Mouse (Mus musculus): ENCODE results near the gene Gm42372.

The Gm42372 gene

GRCm38 (mm10) chr7:17003230-17003960 is 20.5 kb downstream of the Gm42372 start:
- in situ Hi-C loops (cut with MboI, MseI): no loop called here

DNA sequence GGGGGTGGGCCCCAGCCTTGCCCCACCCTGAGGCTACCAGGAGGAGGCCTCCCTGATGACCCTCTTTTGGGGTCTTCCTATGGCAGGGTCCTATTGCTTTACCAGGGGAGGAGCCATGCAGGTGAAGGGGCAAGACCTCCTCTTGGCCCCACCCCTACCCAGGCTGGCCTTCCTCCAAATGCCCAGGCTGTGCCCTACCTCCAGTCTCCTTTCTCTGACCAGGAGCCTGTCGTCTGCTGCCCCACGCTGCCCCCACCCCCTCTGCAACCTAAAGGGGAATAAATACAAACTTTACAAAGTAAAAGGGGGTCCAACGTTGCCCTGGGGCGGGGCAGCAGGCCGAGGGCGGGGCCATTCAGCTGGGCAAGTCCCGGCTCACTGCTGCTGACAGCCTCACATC is 21.8 kb downstream of the Gm42372 start:
- in situ Hi-C loops (cut with MboI, MseI): no loop called here

- in situ Hi-C loops (cut with MboI, MseI): no loop called here
These were observed 24.4 kb downstream of the Gm42372 start for GRCm38 (mm10) chr7:17007300-17007699.

- in situ Hi-C loops (cut with MboI, MseI): no loop called here
These were observed 26.6 kb downstream of the Gm42372 start for GRCm38 (mm10) chr7:17009326-17010009.

DNA sequence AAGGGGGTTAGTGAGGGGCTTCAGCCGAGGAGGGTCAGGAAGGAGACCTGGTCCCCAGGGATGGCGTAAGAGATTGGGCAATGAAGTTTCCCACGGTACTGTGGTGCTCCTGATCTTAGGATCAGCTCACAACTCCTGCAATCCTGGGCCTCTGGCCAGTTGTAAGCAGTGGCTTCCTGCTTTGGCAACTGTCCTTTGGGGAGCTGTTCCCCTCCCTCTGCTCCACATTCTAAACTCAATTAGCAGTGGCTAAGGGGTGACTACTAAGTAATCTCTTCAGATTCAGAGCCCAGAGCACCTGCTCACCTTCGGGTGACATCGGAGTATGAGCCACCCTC is 27.1 kb downstream of the Gm42372 start:
- in situ Hi-C loops (cut with MboI, MseI): no loop called here

DNA sequence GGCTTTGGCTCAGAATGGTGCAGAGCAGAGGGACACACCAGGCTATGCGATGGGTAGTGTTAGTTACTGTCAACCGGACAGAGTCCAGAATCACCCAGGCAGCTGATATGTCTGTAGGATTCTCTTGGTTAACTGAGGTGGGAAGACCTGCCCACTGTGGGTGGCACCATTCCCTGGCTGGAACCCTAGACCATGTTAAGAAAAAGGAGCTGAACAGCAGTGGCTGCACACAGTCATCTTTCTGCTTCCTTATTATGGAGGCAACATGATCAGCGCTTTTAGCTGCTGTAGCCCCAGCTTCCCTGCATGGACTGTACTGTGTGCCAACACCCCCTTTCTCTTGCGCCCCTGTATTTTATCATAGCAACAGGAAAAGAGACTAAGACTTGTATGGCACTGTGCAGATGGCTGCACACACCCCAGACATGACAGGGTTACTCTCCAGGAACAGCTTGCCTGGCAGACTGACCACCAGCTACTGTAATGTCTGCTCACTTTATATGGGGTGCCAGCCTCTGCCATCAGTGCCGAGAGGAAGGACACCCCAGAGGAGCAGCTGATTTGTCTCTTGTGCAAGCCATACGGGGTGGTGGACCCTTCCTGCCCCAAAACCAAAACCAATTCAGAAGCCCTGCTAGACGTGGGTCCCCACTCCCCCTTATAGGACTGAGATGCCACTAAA is 29.2 kb downstream of the Gm42372 start:
- in situ Hi-C loops (cut with MboI, MseI): no loop called here

- in situ Hi-C loops (cut with MboI, MseI): no loop called here
These were observed 32.5 kb downstream of the Gm42372 start for GRCm38 (mm10) chr7:17015381-17015780.

DNA sequence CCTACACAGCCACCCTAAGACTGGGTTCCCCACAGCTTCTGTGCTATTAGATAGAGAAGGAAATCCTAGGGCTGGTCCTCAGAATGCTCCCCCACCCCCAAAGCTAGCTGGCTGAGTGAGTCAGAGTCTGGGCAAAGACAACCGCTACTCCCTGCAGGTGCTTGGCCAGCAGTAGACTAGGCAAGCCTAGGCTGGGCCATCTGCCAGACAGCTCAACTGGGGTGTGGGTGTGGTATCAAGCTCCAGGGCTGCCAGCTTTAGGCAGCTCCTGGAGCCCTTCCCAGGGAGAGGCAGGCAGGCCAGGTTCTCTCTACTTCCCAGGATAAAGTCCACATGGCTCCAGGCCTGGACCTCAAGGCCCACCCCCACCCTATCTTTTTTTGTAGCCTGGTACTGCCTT is 34.1 kb downstream of the Gm42372 start:
- in situ Hi-C loops (cut with MboI, MseI): no loop called here

DNA sequence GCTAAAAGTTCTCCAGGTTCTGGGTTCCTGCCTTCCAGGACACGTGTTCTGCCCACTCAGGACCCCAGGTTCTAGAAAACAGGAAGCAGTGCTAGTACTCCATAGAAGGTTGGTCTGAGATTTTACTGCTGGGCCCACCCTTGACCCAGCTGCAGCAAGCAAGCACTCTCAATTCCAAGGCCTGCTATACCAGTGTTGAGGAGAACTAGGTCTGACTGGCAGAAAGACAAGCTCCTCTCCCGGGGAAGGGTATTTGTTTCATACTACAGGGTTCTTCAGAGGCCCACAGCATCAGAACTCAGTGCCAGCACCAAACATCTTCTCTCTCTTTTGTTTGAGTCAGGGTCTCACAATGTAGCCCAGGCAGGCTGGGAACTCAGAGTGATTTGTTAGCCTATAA is 35.0 kb downstream of the Gm42372 start:
- in situ Hi-C loops (cut with MboI, MseI): no loop called here

DNA sequence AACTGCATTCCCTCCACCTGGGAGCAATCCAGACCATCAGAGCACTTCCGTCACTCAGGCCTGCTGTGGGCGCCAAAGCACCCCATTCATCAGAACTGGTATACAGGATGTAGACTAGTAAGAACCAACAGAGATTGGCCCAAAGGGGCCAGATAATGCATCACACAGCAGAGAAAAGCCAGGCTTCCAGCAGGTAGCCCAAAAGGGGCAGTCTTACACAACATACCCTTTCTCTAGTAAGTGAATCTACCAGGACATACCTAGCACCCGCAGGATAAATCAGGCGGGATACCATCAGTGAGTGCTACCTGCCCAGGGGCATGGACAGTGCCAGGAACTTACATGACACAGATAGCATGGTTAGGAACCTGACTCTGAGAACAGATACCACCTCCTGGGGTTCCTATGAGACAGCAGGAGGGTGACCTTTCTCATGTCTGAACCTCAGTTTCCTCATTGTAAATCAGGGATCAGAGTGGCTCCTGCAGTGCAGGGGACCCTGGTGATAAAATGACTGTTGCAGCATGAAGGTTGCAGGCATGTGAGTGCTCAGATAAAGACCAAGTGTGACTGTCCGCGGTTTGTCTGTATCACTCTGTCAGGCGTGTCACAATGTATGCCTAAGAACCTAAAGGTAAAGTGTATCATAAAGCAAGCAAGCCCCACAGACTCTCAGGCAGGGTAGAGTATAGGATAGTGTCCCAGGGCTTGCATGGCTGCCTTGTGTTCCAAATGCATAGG is 36.7 kb downstream of the Gm42372 start:
- in situ Hi-C loops (cut with MboI, MseI): no loop called here

DNA sequence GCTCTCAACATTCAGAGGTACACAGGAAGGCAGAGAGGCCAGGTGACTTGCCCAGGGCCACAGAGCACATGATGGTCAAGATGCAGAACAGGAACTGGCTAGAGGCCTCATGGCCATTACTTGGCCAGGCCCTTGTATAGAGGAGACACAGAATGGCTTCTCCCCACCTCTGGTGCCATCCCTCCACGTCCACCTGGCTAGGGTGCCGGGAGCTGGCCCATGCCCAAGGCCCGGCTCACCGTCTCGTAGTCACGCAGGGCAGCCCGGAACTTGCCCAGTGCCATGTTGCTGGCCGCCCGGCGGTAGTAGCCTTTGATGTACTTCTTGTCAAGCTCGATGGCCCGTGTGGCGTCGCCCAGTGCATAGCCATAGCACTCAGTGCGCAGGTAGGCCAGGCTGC is 39.3 kb downstream of the Gm42372 start:
- in situ Hi-C loops (cut with MboI, MseI): no loop called here

DNA sequence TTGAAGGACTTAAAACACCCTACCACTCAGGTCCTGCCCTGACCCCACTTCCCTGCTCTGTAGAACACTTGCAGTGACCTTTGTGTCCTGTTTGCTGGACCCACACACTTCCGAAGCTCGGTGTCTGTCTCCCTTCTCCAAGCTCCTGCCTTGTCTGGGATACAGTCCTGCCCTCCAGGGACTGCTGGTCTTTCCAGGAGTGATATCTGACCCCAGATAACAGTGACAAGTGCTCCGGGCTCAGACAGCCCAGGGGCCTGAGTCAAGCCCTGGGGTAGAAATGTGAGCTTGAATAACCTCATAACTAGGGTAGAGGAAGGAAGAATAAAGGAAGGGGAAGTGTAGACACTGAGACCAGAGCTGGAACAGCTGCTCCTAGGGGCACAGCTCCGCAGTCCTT is 40.8 kb downstream of the Gm42372 start:
- in situ Hi-C loops (cut with MboI, MseI): no loop called here

- in situ Hi-C loops (cut with MboI, MseI): no loop called here
These were observed 41.3 kb downstream of the Gm42372 start for GRCm38 (mm10) chr7:17024141-17024540.

- in situ Hi-C loops (cut with MboI, MseI): no loop called here
These were observed 42.1 kb downstream of the Gm42372 start for GRCm38 (mm10) chr7:17024814-17025504.

GRCm38 (mm10) chr7:17025505-17025894 is 42.6 kb downstream of the Gm42372 start:
- in situ Hi-C loops (cut with MboI, MseI): no loop called here

GRCm38 (mm10) chr7:17025896-17026622 is 43.2 kb downstream of the Gm42372 start:
- in situ Hi-C loops (cut with MboI, MseI): no loop called here

DNA sequence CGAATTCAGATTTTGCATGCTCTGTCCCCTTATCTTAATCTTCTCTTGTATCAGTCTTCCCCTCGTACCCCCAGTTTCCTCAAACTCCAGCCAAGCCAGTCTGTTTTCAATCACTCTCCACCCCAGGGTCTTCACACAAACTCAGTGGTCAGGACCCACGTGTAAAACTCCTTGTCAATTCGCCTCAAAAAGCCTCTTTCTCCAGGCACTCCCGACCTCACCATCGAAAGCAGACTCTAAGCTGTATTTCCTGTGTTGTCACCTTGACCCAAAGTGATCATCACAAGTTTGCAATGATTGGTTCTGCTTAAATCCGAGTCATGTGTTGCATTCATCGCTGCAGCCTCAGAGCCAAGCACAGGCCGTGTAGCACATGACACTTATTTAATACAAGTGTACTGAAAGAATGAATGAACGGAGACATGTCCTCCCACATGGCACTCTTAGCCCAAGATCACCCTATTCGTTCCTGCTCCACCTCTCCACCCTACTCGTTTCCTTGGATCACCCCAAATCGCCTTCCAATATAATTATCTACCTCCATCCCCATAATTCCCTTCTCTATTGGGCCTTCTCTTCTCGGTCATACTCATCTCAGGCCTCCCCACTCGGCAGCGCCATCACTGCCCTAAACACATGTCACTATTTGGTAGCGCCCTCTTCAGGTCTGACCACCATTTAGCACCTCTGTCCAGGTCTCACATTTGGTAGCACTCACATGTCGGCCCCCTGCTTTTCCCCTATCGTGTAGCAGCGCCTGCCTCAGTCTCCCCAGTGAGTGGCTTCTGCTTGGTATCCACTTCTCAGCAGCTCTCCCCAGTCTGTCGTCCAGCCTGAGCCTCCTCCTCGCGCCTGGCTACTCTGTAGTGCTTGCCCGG is 44.1 kb downstream of the Gm42372 start:
- in situ Hi-C loops (cut with MboI, MseI): no loop called here

GRCm38 (mm10) chr7:17027588-17028343 is 44.9 kb downstream of the Gm42372 start, which contains the start of gene Ppp5c:
Gene Ppp5c, minus strand, starts transcription at chr7:17027924.
- in situ Hi-C loops (cut with MboI, MseI): no loop called here

DNA sequence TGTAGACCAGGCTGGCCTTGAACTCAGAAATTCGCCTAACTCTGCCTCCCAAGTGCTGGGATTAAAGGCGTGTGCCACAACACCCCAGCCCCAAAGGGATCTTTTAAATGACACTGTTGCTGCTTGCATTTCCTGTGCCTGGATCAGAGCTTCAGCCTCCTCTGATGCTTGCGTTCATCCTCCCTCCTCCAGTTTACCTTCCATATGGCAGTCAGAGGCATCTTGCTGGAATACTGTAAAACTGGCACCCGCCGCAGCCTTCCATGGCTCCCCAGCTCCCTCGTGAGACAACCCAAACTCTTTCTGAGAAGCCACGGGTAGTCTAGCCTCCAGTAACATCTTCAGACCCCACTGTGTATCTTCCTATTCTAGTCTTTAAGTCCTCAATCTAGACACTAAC is 46.0 kb downstream of the Gm42372 start:
- in situ Hi-C loops (cut with MboI, MseI): no loop called here
